Mouse (Mus musculus) liver, embryonic 14.5 days (tissue): ENCODE measurements around the gene Rassf3. TPM values are rescaled to one million over a fixed set of nuclear protein-coding genes. Genes with fewer than 3 reads are reported as not detected.

Source experiments
- ATAC-seq: fragments of 200-750 bp; cut with Nextera tagmentation; 2 replicates; pipeline ENCODE4 v1.8.0; 2017; ENCODE audit warnings: moderate number of reproducible peaks, mild to moderate bottlenecking, moderate library complexity; ENCODE audit not compliant: insufficient read depth
- DNase-seq, 3 experiments: peaks; one replicate each; pipeline ENCODE4 v3.0.0-alpha.2; 2012 to 2013; ENCODE audit warnings: low read depth in 3 of 3, low spot score in 3 of 3
- H3K27ac ChIP-seq: fragments of 300-500 bp; sonication (generic); 2 replicates; pipeline ENCODE4 v1.5.1; 2014; ENCODE audit warnings: moderate library complexity, mild to moderate bottlenecking, control low read depth, inconsistent platforms
- H3K27me3 ChIP-seq: fragments of 300-500 bp; sonication (generic); 2 replicates; pipeline ENCODE4 v1.6.1; 2014; ENCODE audit warnings: mild to moderate bottlenecking, low read length, moderate library complexity; ENCODE audit not compliant: control insufficient read depth, insufficient read depth
- H3K36me3 ChIP-seq: fragments of 300-500 bp; sonication (generic); replicated peaks from 2 replicates; pipeline ENCODE4 v1.6.1; 2014; ENCODE audit warnings: low read depth; ENCODE audit not compliant: control insufficient read depth, insufficient read depth
- H3K4me1 ChIP-seq, 2 experiments: fragments of 200-500 bp in 1 of 2; fragments of 300-500 bp in 1 of 2; sonication (generic) in 1 of 2; replicated peaks; 2 replicates each; pipeline ENCODE4 v1.6.1; 2012 to 2014; ENCODE audit warnings: antibody characterized with exemption in 1 of 2, inconsistent platforms in 1 of 2, low read length in 1 of 2; ENCODE audit not compliant: control insufficient read depth in 2 of 2, insufficient read depth in 2 of 2
- H3K4me2 ChIP-seq: fragments of 300-500 bp; sonication (generic); 2 replicates; pipeline ENCODE4 v1.6.1; 2014; ENCODE audit warnings: low read depth, mild to moderate bottlenecking, control low read depth, moderate library complexity
- H3K4me3 ChIP-seq, 2 experiments: fragments of 200-500 bp in 1 of 2; fragments of 300-500 bp in 1 of 2; sonication (generic) in 1 of 2; 2 replicates each; pipeline ENCODE4 v1.5.1; 2012 to 2014; ENCODE audit warnings: low read depth in 2 of 2, low read length in 2 of 2, mild to moderate bottlenecking in 2 of 2, control low read depth in 1 of 2, inconsistent platforms in 1 of 2, moderate library complexity in 1 of 2; ENCODE audit not compliant: insufficient read depth in 1 of 2
- H3K9ac ChIP-seq: fragments of 300-500 bp; sonication (generic); replicated peaks from 2 replicates; pipeline ENCODE4 v1.6.1; 2014; ENCODE audit warnings: mild to moderate bottlenecking, control low read depth, moderate library complexity
- H3K9me3 ChIP-seq: fragments of 300-500 bp; sonication (generic); 2 replicates; pipeline ENCODE4 v1.6.1; 2016; ENCODE audit warnings: low read length, mixed read lengths; ENCODE audit not compliant: control insufficient read depth
- CTCF ChIP-seq: IDR thresholded peaks from 2 replicates; pipeline ENCODE4 v1.5.1; 2016; ENCODE audit warnings: antibody characterized with exemption, low read depth, control low read depth
- EP300 ChIP-seq: IDR thresholded peaks from 2 replicates; pipeline ENCODE4 v1.6.1; 2016; ENCODE audit warnings: antibody characterized with exemption, low read depth
- WGBS: fragments of 180-500 bp; shearing (Covaris S2); extraction: QIAGEN DNeasy Blood & Tissue Kit; methylation state at CpG from one replicate; pipeline ENCODE4 v1.1.7; 2014; ENCODE audit not compliant: insufficient replicate concordance; 5-methylcytosine and 5-hydroxymethylcytosine counted together
- polyA plus RNA-seq, 2 experiments: library from polyadenylated mRNA; depleted of rRNA in 1 of 2; stranded (reverse) in 1 of 2; unstranded in 1 of 2; fragments of >200 nt; fragmentation: Nextera tagmentation in 1 of 2; extraction: Ambion mirVana in 1 of 2; gene quantifications; 2 replicates each; pipeline versions ENCODE4 v1.2.1 to v1.2.3; 2012 to 2014

Rassf3 gene
- polyA plus RNA-seq, 2 experiments, result 7.9 to 8.6 TPM

GRCm38 (mm10) chr10:121458408-121458807 lies 17.7 kb downstream of the Rassf3 start:
- Histone ChIP-seq H3K4me1 (peaks cover 0 to 30% of the 10 kb centered on the region in 2 experiments; a peak in 3 of 4 replicates), H3K27ac (no peak overlapping the region), H3K9me3 (no peaks in the 10 kb centered on the region), H3K36me3 (no peaks in the 10 kb centered on the region), H3K9ac (no peak overlapping the region), H3K4me2 (no peak overlapping the region), H3K4me3 (no peak overlapping the region), H3K27me3 (no peaks in the 10 kb centered on the region)
- ATAC-seq, result no peak
- DNase-seq, result no peak
- 64% methylated on average over 9 of the region's 9 CpGs for WGBS
- no peak for TF ChIP-seq EP300
- no peak for TF ChIP-seq CTCF

GRCm38 (mm10) chr10:121457381-121457780 lies 18.8 kb downstream of the Rassf3 start:
- no peak overlapping the region for H3K4me3 ChIP-seq
- peaks cover 0 to 30% of the 10 kb centered on the region in 2 experiments; a peak in 3 of 4 replicates for H3K4me1 ChIP-seq
- TF ChIP-seq CTCF, result no peak
- TF ChIP-seq EP300, result no peak
- H3K4me2 ChIP-seq, result no peak overlapping the region
- H3K27ac ChIP-seq, result no peak overlapping the region
- no peaks in the 10 kb centered on the region for H3K27me3 ChIP-seq
- no peaks in the 10 kb centered on the region for H3K36me3 ChIP-seq
- H3K9me3 ChIP-seq, result no peaks in the 10 kb centered on the region
- WGBS, result 65% methylated on average over 3 of the region's 3 CpGs
- ATAC-seq (no peak), DNase-seq (no peak)
- no peak overlapping the region for H3K9ac ChIP-seq

- Histone ChIP-seq H3K36me3 (no peaks in the 10 kb centered on the region), H3K27me3 (no peaks in the 10 kb centered on the region), H3K4me3 (no peak overlapping the region), H3K4me2 (no peak overlapping the region), H3K27ac (no peak overlapping the region), H3K4me1 (peaks cover 0 to 23% of the 10 kb centered on the region in 2 experiments; a peak in 2 of 4 replicates), H3K9me3 (no peaks in the 10 kb centered on the region), H3K9ac (no peak overlapping the region)
- ATAC-seq (no peak), DNase-seq (no peak)
- 50% methylated on average over 3 of the region's 3 CpGs for WGBS
- TF ChIP-seq CTCF, result no peak
- no peak for TF ChIP-seq EP300
These were observed 20.6 kb downstream of the Rassf3 start for GRCm38 (mm10) chr10:121455517-121455916.

DNA sequence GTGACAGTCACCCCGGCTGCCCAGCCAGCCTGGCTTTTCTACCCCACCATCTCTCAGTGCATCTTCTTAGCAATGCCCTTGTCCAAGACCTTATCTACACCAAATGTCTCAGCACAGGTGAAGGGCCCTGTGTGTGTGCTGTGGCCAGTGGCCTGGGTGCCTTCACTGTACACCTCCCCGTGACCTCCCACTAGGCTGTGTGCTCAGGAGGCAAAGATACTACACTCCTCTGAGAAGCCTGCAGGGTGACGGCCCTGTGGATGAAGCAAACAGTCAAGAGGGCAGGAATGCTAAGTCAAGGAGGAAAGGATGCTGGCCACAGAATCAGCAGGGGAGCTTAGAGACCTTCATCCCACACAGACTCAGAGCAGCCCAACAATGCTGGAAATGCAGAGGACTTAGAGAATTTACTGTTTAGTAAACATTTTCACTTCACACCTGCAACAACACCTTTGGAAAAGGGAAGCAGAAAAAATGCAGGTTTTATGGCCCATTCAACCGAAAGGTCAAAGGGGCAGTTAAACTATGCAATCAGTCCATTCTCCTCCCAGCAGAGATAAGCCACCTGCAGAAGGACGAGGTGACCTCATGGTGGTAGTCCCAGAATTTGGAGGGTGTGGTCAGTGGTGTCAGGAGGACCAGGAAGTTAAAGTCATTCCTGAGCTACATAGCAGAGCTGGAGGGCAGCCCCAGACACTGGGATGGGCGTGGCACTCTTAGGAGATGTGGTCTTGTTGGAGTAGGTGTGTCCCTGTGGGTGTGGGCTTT lies 21.3 kb downstream of the Rassf3 start:
- H3K27ac ChIP-seq, result no peak overlapping the region
- no peak for DNase-seq
- no peaks in the 10 kb centered on the region for H3K36me3 ChIP-seq
- no peak overlapping the region for H3K9ac ChIP-seq
- WGBS, result 48% methylated on average over 6 of the region's 6 CpGs
- TF ChIP-seq CTCF, result no peak
- TF ChIP-seq EP300, result no peak
- ATAC-seq, result peak; percentile 60; the same call in 1 of the 2 replicates
- no peaks in the 10 kb centered on the region for H3K9me3 ChIP-seq
- no peaks in the 10 kb centered on the region for H3K27me3 ChIP-seq
- no peak overlapping the region for H3K4me2 ChIP-seq
- H3K4me3 ChIP-seq, result no peak overlapping the region
- peaks cover 0 to 25% of the 10 kb centered on the region in 2 experiments; a peak in 2 of 4 replicates for H3K4me1 ChIP-seq

DNA sequence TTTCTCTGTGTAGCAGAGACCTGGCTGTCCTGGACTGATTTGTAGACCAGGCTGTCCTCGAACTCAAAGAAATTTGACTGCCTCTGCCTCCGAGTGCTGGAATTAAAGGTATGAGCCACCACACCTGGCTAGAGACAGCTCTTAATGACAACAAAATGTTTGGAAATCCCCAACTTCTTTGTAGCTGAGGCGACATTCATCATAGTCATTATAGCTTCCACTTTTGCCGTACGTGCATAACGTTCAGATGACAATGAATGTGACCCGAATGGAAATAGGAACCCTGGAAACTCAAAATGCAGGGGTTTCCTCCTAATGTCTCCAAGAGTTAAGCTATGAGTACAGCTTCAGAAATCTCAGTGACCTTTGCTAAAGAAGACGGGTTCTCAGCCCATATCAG lies 22.1 kb downstream of the Rassf3 start:
- H3K4me1 ChIP-seq, result peaks cover 0 to 27% of the 10 kb centered on the region in 2 experiments; a peak in 2 of 4 replicates
- WGBS, result 69% methylated on average over 8 of the region's 8 CpGs
- ATAC-seq, result no peak
- H3K4me2 ChIP-seq, result no peak overlapping the region
- no peaks in the 10 kb centered on the region for H3K9me3 ChIP-seq
- no peak for DNase-seq
- TF ChIP-seq EP300, result no peak
- TF ChIP-seq CTCF, result no peak
- no peak overlapping the region for H3K27ac ChIP-seq
- H3K9ac ChIP-seq, result no peak overlapping the region
- no peaks in the 10 kb centered on the region for H3K27me3 ChIP-seq
- no peak overlapping the region for H3K4me3 ChIP-seq
- no peaks in the 10 kb centered on the region for H3K36me3 ChIP-seq
